Mouse (Mus musculus) liver, embryonic 14.5 days (tissue): ENCODE data around the gene Sarnp.

Experiments
- CTCF ChIP-seq: IDR thresholded peaks from 2 replicates; pipeline ENCODE4 v1.5.1; 2016; ENCODE audit warnings: antibody characterized with exemption, low read depth, control low read depth
- EP300 ChIP-seq: IDR thresholded peaks from 2 replicates; pipeline ENCODE4 v1.6.1; 2016; ENCODE audit warnings: antibody characterized with exemption, low read depth

DNA sequence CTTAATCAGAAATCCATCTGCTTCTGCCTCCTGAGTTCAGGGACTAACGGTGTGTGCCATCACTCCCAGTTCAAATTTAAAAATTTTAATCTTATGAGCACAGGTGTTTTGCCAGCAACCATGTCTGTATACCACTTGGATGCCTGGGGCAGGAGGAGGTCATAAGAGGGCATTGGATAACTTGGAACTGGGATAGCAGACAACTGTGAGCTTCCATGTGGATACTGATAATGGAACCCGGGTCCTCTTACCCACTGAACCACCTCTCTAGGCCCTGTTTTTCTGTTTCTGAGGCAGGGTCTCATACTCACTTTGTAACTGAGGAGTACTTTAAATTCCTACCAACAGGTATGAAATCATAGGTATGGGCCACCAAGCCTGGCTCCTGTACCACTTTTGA, 38.7 kb upstream of the Sarnp start:
- TF ChIP-seq CTCF = no peak
- no peak for TF ChIP-seq EP300
